Mouse (Mus musculus) small intestine, adult 2 months (tissue): ENCODE results near the gene Gps1.

Experiments used
- CTCF ChIP-seq: fragments of 200-500 bp; IDR thresholded peaks from 2 replicates; pipeline ENCODE4 v1.5.1; 2012; ENCODE audit warnings: low read depth, mild to moderate bottlenecking, control low read depth, inconsistent platforms, low read length, moderate library complexity, mixed read lengths; ENCODE audit not compliant: insufficient replicate concordance, insufficient read length; ENCODE audit errors: extremely low read depth
- POLR2A ChIP-seq: fragments of 200-500 bp; IDR thresholded peaks from 2 replicates; pipeline ENCODE4 v1.6.1; 2012; ENCODE audit warnings: low read depth, mild to moderate bottlenecking, control low read depth, inconsistent platforms, low read length, moderate library complexity

DNA sequence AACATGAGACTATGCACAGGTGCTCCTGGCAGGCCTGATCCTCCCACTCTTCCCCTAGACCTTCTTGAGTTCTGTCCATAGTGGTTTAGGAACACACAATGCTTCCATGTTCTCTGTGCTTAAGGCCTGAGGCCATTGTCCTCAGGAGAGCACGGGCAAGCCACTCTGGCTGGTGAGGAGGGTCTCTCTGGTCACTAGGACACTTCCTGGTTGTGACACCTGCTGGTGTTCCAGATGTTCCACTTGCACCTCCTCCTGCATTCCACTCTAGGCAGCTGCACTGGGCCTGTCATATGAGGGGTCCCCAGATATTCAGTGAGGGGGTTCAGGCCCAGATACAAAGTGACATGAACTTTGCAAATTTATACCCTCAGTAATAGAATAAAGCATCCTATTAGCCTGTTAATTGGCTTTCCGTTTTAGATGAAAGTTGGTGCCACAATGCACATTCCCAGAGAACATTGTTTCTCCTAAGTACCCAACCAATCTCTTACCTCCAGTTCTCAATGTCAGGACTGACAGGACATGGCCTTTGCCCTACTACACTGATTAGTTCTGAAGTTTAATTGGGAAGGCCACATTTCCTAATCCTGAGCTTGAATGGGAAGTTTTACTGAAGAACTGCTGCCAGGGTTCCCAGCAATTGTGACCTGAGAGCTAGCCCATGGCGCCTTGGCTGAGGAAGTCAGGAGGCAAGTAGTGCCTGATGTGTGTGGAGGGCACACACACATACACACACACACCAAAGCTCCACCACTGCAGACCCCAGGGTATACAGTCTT is 47.8 kb downstream of the Gps1 start:
- TF ChIP-seq CTCF (no peak), POLR2A (no peak)
